Mouse (Mus musculus) lung, adult 2 months (tissue): ENCODE measurements around the gene Psmd14.

ENCODE experiments used
- CTCF ChIP-seq: fragments of 200-500 bp; IDR thresholded peaks from 2 replicates; pipeline ENCODE4 v1.5.1; 2011; ENCODE audit warnings: mild to moderate bottlenecking, low read length, control low read depth; ENCODE audit not compliant: insufficient read depth
- POLR2A ChIP-seq: fragments of 200-500 bp; IDR thresholded peaks from 2 replicates; pipeline ENCODE4 v1.6.1; 2011; ENCODE audit warnings: low read depth, mild to moderate bottlenecking, control low read depth, low read length, borderline replicate concordance; ENCODE audit errors: extremely low read depth

DNA sequence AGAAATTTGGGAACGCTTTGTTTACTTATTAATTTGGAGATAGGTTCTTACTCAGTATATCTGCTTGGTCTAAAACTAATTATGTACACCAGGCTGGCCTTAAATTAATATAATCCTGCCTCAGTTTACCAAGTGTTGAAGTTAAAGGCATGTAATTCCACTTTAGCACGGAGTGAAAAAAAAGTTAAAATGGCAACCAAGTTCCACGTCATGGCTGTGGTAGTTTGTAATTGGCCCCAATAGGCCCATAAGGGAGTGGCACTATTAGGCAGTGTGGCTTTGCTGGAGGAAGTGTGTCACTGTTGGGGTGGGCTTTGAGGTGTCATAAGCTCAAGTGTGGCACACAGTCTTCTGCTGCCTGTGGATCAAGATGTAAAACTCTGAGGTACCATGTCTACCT lies 1.0 kb downstream of the Psmd14 start:
- TF ChIP-seq CTCF (no peak), POLR2A (no peak)
